Mouse (Mus musculus): ENCODE results near the gene Llcfc1. TPM values are rescaled to one million over a fixed set of nuclear protein-coding genes. Genes with fewer than 3 reads are reported as not detected.

Gene Llcfc1
- polyA plus RNA-seq, 1 experiment from 2014 or later: not detected

DNA sequence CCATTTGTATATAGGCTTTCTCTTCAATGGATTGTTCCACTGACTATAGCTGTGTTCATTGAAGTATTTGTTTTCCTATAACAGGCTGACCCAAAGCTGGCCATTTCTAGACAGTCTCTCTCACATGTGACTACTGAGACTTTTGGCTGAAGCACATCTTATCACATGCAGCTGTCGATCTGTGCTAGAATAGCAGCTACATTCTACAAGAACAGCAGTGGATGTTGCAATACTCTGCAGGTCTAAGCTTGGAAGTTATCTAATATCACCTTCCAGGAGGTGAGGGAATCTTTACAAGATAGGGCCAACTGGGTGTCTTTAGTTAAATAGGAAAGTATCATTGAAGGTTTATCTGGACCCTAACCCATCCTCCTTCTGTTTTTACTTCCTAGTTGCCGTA is 37.2 kb downstream of the Llcfc1 start:
- Histone ChIP-seq H3K4me2 (replicated peaks) (no peak overlapping the region), H3K4me1 (no peaks in the 10 kb centered on the region), H3K4me3 (no peak overlapping the region), H3K9me3 (replicated peaks) (no peaks in the 10 kb centered on the region), H3K9ac (no peak overlapping the region), H3K27ac (no peak overlapping the region), H3K36me3 (no peaks in the 10 kb centered on the region), H3K27me3 (no peaks in the 10 kb centered on the region)
- no peak for ATAC-seq (ENCODE audit: low FRiP score)
- WGBS: 86% methylated on average over 2 of the region's 2 CpGs

DNA sequence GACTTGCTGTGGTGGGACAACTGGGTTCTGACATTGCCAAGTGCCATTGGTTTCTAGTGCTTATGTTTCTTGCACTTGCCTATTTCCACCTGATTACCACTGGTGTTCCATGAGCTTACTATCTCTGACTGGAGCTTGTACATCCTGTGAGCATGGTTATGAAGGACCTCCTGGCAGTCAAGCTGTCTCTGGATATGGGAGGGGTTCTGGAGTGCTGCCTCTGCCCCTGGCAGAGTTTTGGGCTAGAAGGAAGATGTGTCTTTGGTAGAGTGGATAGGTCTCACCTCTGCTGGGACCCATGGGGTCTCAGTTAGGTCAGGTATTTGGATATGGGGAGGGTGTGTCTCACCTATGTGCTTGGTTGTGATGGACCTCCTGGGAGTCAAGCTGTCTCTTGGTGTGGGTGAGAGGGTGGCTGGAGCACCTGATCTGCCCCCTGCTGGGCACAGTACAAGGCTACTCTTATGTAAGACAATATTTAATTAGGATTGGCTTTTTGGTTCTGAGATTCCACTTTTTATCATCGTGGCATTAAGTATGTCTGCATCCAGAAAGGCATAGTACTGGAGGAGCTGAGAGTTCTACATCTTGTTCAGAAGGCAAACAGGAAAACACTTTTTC is 43.9 kb downstream of the Llcfc1 start:
- Histone ChIP-seq H3K9me3 (replicated peaks) (no peaks in the 10 kb centered on the region), H3K4me1 (no peaks in the 10 kb centered on the region), H3K4me2 (replicated peaks) (no peak overlapping the region), H3K4me3 (no peak overlapping the region), H3K36me3 (no peaks in the 10 kb centered on the region), H3K9ac (no peak overlapping the region), H3K27ac (no peak overlapping the region), H3K27me3 (no peaks in the 10 kb centered on the region)
- 100% methylated on average over 1 of the region's 1 CpGs for WGBS
- ATAC-seq (ENCODE audit: low FRiP score): no peak

DNA sequence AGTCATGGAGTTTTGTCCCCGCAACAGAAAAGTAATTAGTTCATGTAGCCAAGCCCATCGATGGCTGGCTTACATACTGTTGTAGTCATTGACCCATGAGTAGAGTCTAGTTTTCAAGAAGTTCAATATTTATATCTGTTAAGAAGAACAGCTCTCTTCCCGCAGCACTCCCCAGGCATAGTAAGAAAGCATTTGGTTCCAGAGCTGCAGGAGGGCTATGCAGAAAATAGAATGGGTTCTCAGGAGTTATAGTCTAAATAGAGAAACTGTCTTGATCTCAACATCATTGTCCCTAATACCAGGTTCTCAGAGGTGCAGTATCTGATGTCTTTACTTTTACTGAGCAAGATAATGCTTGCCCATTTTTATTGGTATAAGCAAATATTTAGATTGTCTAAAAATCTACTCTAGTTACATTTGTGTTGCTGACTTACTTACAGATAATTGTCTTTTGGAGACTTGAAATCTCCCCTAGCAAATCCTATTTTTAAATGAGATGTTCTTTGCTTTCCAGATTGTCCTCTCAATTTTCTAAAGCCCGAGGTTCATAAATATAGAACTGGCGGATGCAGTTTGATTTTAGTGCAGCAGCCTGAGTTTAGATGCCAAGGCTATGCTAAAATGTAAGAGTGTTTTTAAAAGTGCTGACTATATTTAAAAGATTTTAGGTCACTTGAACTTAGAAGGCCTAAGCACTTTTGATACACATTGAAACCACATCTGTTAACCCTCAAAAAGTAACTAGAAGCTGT is 50.7 kb downstream of the Llcfc1 start:
- Histone ChIP-seq H3K4me2 (replicated peaks) (no peak overlapping the region), H3K36me3 (no peaks in the 10 kb centered on the region), H3K27me3 (no peaks in the 10 kb centered on the region), H3K4me3 (no peak overlapping the region), H3K9ac (no peak overlapping the region), H3K4me1 (no peaks in the 10 kb centered on the region), H3K9me3 (replicated peaks) (no peaks in the 10 kb centered on the region), H3K27ac (no peak overlapping the region)
- 88% methylated on average over 5 of the region's 5 CpGs for WGBS
- ATAC-seq (ENCODE audit: low FRiP score): no peak

Other genes starting within 250 kb of the Llcfc1 start
- 0.83 TPM in 1 of 2 replicates, not detected in the other for gene Gm10334, start 238.3 kb upstream of the Llcfc1 start, polyA plus RNA-seq (2016; fragmentation: Nextera tagmentation; extraction: Ambion mirVana)
- gene Prss1, start 225.5 kb upstream of the Llcfc1 start, polyA plus RNA-seq (2016; fragmentation: Nextera tagmentation; extraction: Ambion mirVana): not detected in 2 replicates
- not detected in 2 replicates for gene Prss2, start 162.6 kb upstream of the Llcfc1 start, polyA plus RNA-seq (2016; fragmentation: Nextera tagmentation; extraction: Ambion mirVana)
- gene Ephb6, start 78.9 kb upstream of the Llcfc1 start, polyA plus RNA-seq (2016; fragmentation: Nextera tagmentation; extraction: Ambion mirVana): 25.8 and 28.1 TPM in 2 replicates
- gene Trpv6, start 48.0 kb upstream of the Llcfc1 start, polyA plus RNA-seq (2016; fragmentation: Nextera tagmentation; extraction: Ambion mirVana): 0.62 and 1.1 TPM in 2 replicates
- gene Trpv5, start 3.7 kb upstream of the Llcfc1 start, polyA plus RNA-seq (2016; fragmentation: Nextera tagmentation; extraction: Ambion mirVana): not detected in 2 replicates
- gene Kel, start 19.9 kb downstream of the Llcfc1 start, polyA plus RNA-seq (2016; fragmentation: Nextera tagmentation; extraction: Ambion mirVana): 9.0 and 9.7 TPM in 2 replicates
- not detected in 2 replicates for gene Olfr459, start 90.7 kb downstream of the Llcfc1 start, polyA plus RNA-seq (2016; fragmentation: Nextera tagmentation; extraction: Ambion mirVana)
- not detected in 2 replicates for gene Pip, start 163.1 kb downstream of the Llcfc1 start, polyA plus RNA-seq (2016; fragmentation: Nextera tagmentation; extraction: Ambion mirVana)
- gene Sval2, start 168.6 kb downstream of the Llcfc1 start, polyA plus RNA-seq (2016; fragmentation: Nextera tagmentation; extraction: Ambion mirVana): not detected in 2 replicates